Mouse (Mus musculus): ENCODE measurements around the gene Kcne2. TPM values are rescaled to one million over a fixed set of nuclear protein-coding genes. Genes with fewer than 3 reads are reported as not detected.

Kcne2 gene
- not detected in 4 replicates for total RNA-seq (2023)

GRCm38 (mm10) chr16:92292101-92292500 is at the start of gene Kcne2:
Kcne2 (plus strand) TSS chr16:92292389.

GRCm38 (mm10) chr16:92300649-92301411 is 8.6 kb downstream of the Kcne2 start, which contains the start of gene Smim11:
Smim11 (plus strand) TSS chr16:92301286.

GRCm38 (mm10) chr16:92321341-92321740 is 29.2 kb downstream of the Kcne2 start, which contains the start of gene Fam243:
Fam243 (minus strand) TSS chr16:92321441.

Other genes with a start within 250 kb of the Kcne2 start
- gene Mrps6, start 234.1 kb upstream of the Kcne2 start, total RNA-seq (2023): 8.5 to 10.6 TPM (median 9.3 TPM) in 4 replicates
- gene Gm49711, start 234.1 kb upstream of the Kcne2 start, total RNA-seq (2023): not detected in 4 replicates
- 3.1 to 4.6 TPM (median 3.9 TPM) in 4 replicates for gene Slc5a3, start 234.1 kb upstream of the Kcne2 start, total RNA-seq (2023)
- gene Smim11, start 8.9 kb downstream of the Kcne2 start, total RNA-seq (2023): 16.0 to 25.4 TPM (median 24.3 TPM) in 4 replicates
- not detected in 4 replicates for gene Fam243, start 29.1 kb downstream of the Kcne2 start, total RNA-seq (2023)
- not detected in 4 replicates for gene Kcne1, start 67.1 kb downstream of the Kcne2 start, total RNA-seq (2023)
- 5.7 to 8.5 TPM (median 8.3 TPM) in 4 replicates for gene Rcan1, start 178.5 kb downstream of the Kcne2 start, total RNA-seq (2023)
- not detected in 4 replicates for gene Clic6, start 193.3 kb downstream of the Kcne2 start, total RNA-seq (2023)

All from B cell, adult 62 days (primary cell).